Mouse (Mus musculus) C2C12 (cell line): Measurements from ENCODE around the gene 1700024G13Rik.

Source experiments
- CEBPB ChIP-seq: IDR thresholded peaks from one replicate; pipeline ENCODE4 v1.6.1; 2011; ENCODE audit warnings: low read depth, mild to moderate bottlenecking, control low read depth, moderate library complexity
- CTCF ChIP-seq: IDR thresholded peaks from one replicate; pipeline ENCODE4 v1.5.1; 2011; ENCODE audit not compliant: control insufficient read depth, insufficient read depth, insufficient read length
- USF1 ChIP-seq: IDR thresholded peaks from one replicate; pipeline ENCODE4 v1.6.1; 2011; ENCODE audit warnings: low read depth, mild to moderate bottlenecking, control low read depth, moderate library complexity

DNA sequence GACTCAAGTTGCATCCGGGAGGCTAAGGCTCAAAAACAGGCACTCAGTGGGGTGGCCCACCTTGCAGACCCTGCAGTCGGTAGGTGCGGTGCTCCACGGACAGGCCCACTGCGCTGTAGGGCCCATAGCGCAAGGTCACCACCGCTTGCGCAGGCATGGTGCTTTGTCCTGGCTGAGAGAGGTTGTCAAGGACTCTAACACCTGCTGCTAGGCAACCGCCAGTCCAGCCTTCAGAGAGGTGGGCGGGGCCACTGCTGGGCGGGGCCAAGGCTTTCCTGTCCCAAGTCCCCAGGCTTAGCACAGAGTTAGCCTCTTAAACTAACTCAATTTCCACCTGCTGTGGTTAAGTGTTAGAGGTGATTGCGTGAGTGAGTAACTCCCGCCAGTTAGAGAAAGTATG is at the start of gene 1700024G13Rik:
- no peak for TF ChIP-seq CEBPB
- TF ChIP-seq USF1, result no peak
- TF ChIP-seq CTCF, result no peak
